Mouse (Mus musculus): ENCODE data around the gene Cox5a.

The Cox5a gene

GRCm38 (mm10) chr9:57525516-57525915, 4.4 kb downstream of the Cox5a start:
- DNase-seq (ENCODE audit: low spot score) = no peak

DNA sequence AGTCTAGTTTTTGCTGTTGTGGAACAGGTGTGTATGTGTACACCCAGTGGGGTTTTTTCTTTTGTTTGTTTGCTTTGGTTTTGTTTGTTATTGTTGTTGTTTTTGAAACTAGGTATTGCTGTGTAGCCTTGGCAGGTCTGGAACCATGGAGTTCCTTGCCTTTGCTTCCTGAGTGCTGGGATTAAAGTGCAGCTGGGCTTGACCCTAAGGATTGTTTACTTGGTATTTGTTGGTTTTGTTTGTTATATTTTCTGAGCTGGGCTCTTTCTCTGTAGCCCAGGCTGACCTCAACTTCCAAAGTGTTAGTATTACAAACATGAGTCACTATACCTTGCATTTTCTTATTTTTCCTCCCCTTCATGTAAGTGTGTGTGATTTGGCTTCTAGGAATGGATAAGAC, 5.4 kb downstream of the Cox5a start:
- no peak for DNase-seq (ENCODE audit: low spot score)

GRCm38 (mm10) chr9:57531946-57532345, 10.9 kb downstream of the Cox5a start:
- DNase-seq (ENCODE audit: low spot score) = no peak

- no peak for DNase-seq (ENCODE audit: low spot score)
These were observed 15.3 kb downstream of the Cox5a start for GRCm38 (mm10) chr9:57536362-57536761.

DNA sequence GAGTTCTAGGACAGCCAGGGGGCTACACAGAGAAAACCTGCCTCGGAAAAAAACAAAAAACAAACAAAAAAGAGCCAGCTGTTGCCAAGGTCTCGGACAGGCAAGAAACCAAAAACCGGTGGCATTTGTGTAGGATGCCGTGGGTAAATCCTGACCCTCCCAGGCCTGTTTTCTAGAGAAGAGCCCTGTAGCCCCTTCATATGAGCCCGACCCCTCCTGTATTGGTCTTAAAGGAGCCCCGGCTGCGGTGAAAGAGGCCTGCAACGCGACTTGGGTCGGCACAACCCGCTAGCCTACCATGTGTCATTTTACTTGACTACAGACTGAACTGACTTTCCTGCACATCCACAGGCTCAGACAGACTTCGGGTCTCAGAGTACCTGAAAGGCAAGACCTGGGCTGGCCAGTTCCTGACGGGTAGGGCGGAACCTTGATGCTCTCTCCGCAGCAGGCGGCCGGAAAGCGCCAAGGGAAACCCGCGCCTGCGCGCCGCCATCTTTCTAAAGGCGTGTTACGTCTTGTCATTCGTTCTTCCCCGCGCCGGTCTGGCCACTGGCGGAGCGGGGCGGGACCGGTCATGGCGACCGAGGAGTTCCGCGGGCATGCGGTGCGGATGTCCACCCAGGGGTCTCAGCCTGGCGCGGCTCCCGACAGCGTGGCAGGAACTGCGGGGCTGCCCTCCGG, 16.1 kb downstream of the Cox5a start, which contains the start of gene Fam219b:
Fam219b (plus strand) TSS at position 485 of the 684 bp plus-strand sequence.
- DNase-seq (ENCODE audit: low spot score) = peak; percentile 89

GRCm38 (mm10) chr9:57537728-57538181, 16.7 kb downstream of the Cox5a start:
- DNase-seq (ENCODE audit: low spot score) = no peak

GRCm38 (mm10) chr9:57539550-57539949, 18.5 kb downstream of the Cox5a start:
- DNase-seq (ENCODE audit: low spot score) = no peak

DNA sequence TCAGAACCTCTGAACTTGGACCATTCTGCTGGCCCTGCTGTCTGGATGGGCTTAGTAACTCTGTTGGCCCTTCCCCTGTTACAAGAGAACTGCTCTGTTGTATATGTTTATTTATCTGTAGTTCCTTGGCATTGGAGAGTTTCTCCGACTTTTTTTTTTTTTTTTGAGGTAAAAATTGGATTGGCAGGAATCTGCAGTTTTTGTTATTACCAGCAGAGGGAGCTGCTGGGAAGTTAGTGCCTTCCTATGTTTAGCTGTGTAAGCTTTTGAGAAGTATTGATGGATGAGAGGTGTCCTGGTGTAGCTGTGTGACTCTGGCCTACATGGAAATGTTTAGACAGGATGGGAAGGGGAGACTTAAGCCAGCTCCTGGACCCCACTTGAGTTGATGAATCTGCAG, 20.2 kb downstream of the Cox5a start:
- peak; percentile 37 for DNase-seq (ENCODE audit: low spot score)

GRCm38 (mm10) chr9:57543951-57544350, 22.9 kb downstream of the Cox5a start:
- no peak for DNase-seq (ENCODE audit: low spot score)

DNA sequence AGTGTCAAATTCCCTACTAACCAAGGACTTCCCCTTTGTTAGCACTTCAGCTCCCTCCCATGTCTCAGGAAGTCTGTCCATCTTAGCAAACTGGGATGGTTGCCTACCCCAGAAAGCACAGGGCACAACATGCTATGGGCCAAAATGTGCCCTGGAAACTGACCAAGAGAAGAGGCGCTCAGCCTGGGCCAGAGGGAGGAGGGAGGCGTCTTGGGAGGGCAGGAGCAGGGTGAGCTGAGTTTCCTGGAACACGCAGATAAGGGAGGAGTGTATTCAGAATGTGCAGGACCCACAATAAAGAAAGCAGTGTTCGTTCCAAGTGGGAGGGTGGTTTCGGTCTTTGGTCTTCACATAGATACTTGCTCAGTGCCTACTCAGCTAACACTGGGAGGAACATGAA, 26.2 kb downstream of the Cox5a start:
- peak; percentile 34 for DNase-seq (ENCODE audit: low spot score)

DNA sequence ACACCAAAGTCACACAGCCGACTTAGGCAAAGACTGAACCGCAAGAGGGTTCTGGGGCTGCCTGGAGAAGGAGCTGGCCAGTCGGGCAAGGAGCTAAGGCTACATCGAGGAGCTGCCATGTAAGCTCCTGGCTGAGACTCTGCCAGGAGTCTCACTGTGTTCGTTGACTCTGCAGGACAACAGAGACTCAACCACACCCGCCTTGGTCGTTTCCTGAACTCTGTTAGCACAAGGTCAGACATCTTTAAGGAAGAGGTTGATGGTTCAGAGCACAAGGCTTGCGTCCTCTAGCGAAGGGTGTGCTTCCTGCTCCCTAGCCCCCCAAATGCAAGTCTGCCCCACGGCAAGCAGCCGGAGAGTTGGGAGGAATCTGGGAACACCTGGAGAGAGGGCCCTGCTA, 26.8 kb downstream of the Cox5a start:
- DNase-seq (ENCODE audit: low spot score) = no peak

DNA sequence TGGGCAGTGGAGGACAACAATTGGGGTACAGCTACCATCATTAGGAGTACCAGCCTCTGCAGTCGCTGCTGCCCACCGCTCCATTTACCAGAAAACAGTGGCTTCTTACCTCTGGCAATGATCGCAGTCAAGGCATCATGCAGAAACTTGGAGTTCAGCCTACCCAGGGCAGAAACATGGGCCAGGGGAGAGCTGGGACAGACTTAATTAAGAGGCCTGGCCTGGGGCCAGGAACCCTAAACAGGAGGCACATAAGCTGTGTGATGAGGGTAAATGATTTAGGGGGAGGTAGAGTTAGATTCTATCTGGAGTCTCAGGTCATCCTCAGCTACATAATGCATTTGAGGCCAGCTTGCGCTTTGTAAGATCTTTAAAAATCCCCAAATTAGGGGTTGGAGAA, 28.1 kb downstream of the Cox5a start:
- DNase-seq (ENCODE audit: low spot score) = no peak

DNA sequence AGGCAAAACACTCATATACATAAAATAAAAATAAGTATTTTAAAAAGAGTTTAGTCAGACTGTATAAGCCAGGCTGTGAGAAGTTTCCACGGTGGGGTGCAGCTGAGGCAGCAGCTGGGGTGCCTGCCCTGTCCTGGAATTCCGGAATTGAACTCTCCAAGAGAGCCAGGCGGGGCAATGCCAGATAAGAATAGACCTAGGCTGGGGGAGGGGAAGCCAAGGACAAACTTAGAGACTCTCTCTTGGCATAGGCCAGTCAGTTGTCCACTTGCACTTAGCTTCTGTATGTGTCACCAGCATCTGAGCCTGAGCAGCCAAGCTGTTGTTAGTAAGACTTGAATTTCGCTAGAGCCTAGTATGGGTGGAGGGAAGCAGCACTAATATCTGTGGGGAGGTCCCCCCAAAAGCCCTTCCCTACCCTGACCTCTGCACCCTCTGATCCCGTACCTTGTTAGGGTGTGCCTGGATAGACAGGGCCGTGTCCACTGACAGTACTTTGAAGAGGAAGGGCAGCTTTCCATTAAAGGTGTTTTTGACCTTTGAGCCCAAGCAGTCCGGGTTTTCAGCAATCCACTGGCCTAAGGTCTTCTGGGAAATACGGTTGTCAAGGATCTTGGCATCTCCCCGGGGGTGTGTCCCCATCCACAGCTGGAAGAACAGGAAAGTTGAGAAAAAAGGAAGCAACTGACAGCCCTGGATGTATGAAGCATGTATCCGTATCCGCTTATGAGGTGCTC, 29.2 kb downstream of the Cox5a start:
- no peak for DNase-seq (ENCODE audit: low spot score)

- DNase-seq (ENCODE audit: low spot score) = peak; percentile 42
These were observed 31.2 kb downstream of the Cox5a start, which contains the start of gene Mpi for GRCm38 (mm10) chr9:57552139-57552887. Gene Mpi (minus strand): TSS chr9:57552763.

DNA sequence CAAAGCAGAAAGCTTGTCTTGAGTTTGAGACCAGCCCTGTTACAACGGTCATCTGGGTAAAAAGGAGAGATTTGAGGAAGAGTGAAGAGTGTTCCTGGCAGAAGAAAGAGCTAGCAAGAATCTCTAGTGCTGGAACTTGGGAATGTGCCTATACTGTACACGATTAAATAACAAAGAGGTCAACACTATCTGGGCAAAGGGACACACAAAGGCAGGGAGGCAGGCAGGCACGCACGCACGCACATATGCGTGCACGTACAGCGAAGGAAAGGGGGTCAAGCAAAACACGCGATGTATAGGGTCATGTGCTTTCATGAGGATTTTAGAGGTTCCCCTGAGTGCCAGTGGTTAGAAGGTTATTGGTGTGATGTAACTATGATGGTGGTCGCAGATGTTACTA, 32.0 kb downstream of the Cox5a start:
- no peak for DNase-seq (ENCODE audit: low spot score)

GRCm38 (mm10) chr9:57554753-57555152, 33.7 kb downstream of the Cox5a start:
- DNase-seq (ENCODE audit: low spot score) = no peak

DNA sequence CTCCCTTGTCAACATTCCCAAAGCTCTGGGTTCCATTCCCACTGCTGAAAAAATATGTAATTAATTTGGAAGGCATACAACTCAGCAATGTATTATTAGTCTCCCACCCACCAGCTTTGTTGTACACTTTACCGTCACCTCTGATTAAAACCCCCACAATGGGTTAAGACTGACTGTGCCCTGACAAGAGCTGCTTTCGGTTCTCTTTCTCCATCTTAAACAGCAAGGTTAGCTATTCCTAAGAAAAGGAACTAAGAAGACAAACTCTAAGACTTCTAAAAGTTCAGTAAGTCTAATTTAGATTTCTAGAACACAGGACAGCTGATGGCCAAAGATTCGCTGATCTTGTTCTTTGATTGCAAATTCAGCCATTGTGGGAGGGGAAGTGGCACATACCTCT, 36.1 kb downstream of the Cox5a start:
- DNase-seq (ENCODE audit: low spot score) = no peak

GRCm38 (mm10) chr9:57558625-57559024, 37.6 kb downstream of the Cox5a start:
- DNase-seq (ENCODE audit: low spot score) = no peak

- DNase-seq (ENCODE audit: low spot score) = no peak
These were observed 38.5 kb downstream of the Cox5a start for GRCm38 (mm10) chr9:57559568-57559967.

- no peak for DNase-seq (ENCODE audit: low spot score)
These were observed 39.2 kb downstream of the Cox5a start for GRCm38 (mm10) chr9:57560263-57560662.

DNA sequence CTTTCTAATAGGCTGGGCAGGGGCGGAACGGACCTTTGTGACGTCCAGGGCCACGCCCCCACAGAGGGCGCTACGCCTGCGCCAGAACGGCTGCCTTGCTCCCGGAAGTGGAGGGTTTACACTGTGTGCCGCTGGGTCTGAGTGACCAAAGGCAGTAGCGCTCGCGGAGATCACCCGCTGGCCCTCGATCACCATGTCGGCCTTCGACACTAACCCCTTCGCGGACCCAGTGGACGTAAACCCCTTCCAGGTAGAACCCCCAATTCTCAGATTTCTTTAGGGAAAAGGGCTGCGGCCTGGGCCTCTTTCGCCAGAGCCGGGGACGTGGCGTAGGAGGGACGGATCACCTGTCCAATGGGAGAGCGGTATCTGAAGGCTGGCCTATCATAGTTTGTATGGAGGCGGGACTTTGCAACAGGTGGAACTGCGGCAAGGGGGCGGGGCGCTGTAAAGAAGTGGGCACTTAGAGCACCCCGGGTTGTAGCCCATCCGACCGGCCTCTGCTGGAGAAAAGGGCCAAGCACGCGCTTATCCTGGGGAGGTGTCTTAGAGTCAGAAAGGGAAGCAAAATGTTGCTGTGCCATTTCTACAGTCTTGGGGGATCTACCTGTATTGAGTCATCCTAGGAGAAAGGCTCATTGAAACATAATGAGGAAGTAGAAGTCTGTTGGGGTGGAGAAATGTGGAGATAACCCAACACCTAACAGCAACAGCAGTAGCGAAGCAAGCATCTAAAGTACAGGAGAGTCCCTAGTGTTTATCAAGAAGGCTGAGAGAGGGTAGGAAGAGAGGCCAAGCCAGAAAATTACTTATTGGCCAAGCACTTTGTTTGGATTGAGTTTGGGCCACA, 40.0 kb downstream of the Cox5a start, which contains the start of gene Scamp2:
Scamp2 (plus strand) TSS at position 83 of the 850 bp plus-strand sequence.
- peak; percentile 89 for DNase-seq (ENCODE audit: low spot score)

GRCm38 (mm10) chr9:57561711-57562099, 40.6 kb downstream of the Cox5a start:
- no peak for DNase-seq (ENCODE audit: low spot score)
